Mouse (Mus musculus) mouse trophoblast stem cell (cell line): ENCODE measurements at regions not wholly inside any gene's neighbourhood (a gene's known extent, or its start where the extent isn't known, plus 50 kb on each side); places are given as distances from the start of the nearest gene placed in this dataset.

Source experiments
- in situ Hi-C, 2 experiments: fragments of 300-500 bp; cut with MseI, MboI; formaldehyde crosslinking; loops; 2 replicates in 1 of 2; 3 replicates in 1 of 2; pipeline ENCODE4 v1.15.1; 2025

- in situ Hi-C loops: no loop called here
These were observed 746.9 kb downstream of the Ppargc1a start for GRCm38 (mm10) chr5:50820674-50821073.

- in situ Hi-C loops: no loop called here
These were observed 747.6 kb downstream of the Ppargc1a start for GRCm38 (mm10) chr5:50819959-50820358.

- in situ Hi-C loops: no loop called here
These were observed 736.5 kb upstream of the Adgra3 start for GRCm38 (mm10) chr5:50795310-50795709.

- in situ Hi-C loops: no loop called here
These were observed 735.8 kb upstream of the Adgra3 start for GRCm38 (mm10) chr5:50794453-50795169.

- in situ Hi-C loops: no loop called here
These were observed 734.8 kb upstream of the Adgra3 start for GRCm38 (mm10) chr5:50793558-50793957.

- in situ Hi-C loops: no loop called here
These were observed 726.5 kb upstream of the Adgra3 start for GRCm38 (mm10) chr5:50785273-50785672.

GRCm38 (mm10) chr5:50779138-50779537, 720.3 kb upstream of the Adgra3 start:
- in situ Hi-C loops: no loop called here

GRCm38 (mm10) chr5:50778221-50778620, 719.4 kb upstream of the Adgra3 start:
- in situ Hi-C loops: no loop called here

- in situ Hi-C loops: no loop called here
These were observed 703.5 kb upstream of the Adgra3 start for GRCm38 (mm10) chr5:50762261-50762660.

GRCm38 (mm10) chr5:50760386-50760785, 701.6 kb upstream of the Adgra3 start:
- in situ Hi-C loops: no loop called here

- in situ Hi-C loops: no loop called here
These were observed 694.0 kb upstream of the Adgra3 start for GRCm38 (mm10) chr5:50752766-50753165.

- in situ Hi-C loops: no loop called here
These were observed 692.6 kb upstream of the Adgra3 start for GRCm38 (mm10) chr5:50751358-50751757.

- in situ Hi-C loops: no loop called here
These were observed 684.2 kb upstream of the Adgra3 start for GRCm38 (mm10) chr5:50743030-50743429.

GRCm38 (mm10) chr5:50733711-50734110, 674.9 kb upstream of the Adgra3 start:
- in situ Hi-C loops: no loop called here

GRCm38 (mm10) chr5:50728337-50729003, 669.7 kb upstream of the Adgra3 start:
- in situ Hi-C loops: no loop called here

GRCm38 (mm10) chr5:50706945-50707663, 648.3 kb upstream of the Adgra3 start:
- in situ Hi-C loops: no loop called here

GRCm38 (mm10) chr5:50698084-50698483, 639.3 kb upstream of the Adgra3 start:
- in situ Hi-C loops: loop anchor here in 1 of 2 experiments (10.0 to 25.0 kb wide), 2 partner anchors 223 to 361 kb away; no protein-coding TSS in a partner anchor

GRCm38 (mm10) chr5:50697588-50697987, 638.8 kb upstream of the Adgra3 start:
- in situ Hi-C loops: loop anchor here in 1 of 2 experiments (10.0 to 25.0 kb wide), 2 partner anchors 223 to 360 kb away; no protein-coding TSS in a partner anchor

GRCm38 (mm10) chr5:50688362-50688761, 629.6 kb upstream of the Adgra3 start:
- in situ Hi-C loops: loop anchor here in 1 of 2 experiments (25.0 kb wide), 1 partner anchor 351 kb away; no protein-coding TSS in a partner anchor

GRCm38 (mm10) chr5:50683966-50684365, 625.2 kb upstream of the Adgra3 start:
- in situ Hi-C loops: loop anchor here in 1 of 2 experiments (25.0 kb wide), 1 partner anchor 347 kb away; no protein-coding TSS in a partner anchor

GRCm38 (mm10) chr5:50636539-50636938, 577.7 kb upstream of the Adgra3 start:
- in situ Hi-C loops: no loop called here

- in situ Hi-C loops: no loop called here
These were observed 567.8 kb upstream of the Adgra3 start for GRCm38 (mm10) chr5:50626648-50627047.
